Mouse (Mus musculus) cerebellum, postnatal 14 days (tissue): ENCODE results near the gene Gm8122.
"Not testable (repeated sequence)": the region's sequence is repeated elsewhere in the genome, so short reads cannot be mapped to it uniquely, and the experiment has no call there.

Source experiments
- DNase-seq, 2 experiments: peaks; one replicate each; pipeline ENCODE4 v3.0.0; 2021; ENCODE audit warnings: mixed read lengths in 2 of 2

Gene Gm8122

GRCm38 (mm10) chr14:43235204-43235603 is at the start of gene Gm8122:
Gm8122 (minus strand) TSS chr14:43235304.
- not testable (repeated sequence) for DNase-seq

DNA sequence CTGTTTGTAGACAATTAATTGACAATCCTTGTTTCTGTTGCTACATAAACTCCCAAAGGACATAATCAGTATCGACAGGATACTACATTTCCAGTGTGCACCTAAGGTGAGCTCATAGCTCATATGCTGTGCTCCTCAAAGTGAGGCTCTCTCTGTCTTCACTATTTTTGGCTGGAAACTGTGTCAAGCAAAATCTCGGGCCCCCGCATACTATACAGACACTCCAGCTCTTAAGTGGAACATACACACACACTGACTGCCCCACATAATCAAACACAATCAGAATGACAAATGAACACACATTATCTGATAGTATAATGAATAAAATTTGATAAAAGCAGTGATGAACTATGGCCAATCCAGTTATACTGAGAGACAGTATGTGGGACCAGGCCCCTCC is 43.6 kb upstream of the Gm8122 start:
- peak in 1 of 2 experiments; percentile 7 for DNase-seq

DNA sequence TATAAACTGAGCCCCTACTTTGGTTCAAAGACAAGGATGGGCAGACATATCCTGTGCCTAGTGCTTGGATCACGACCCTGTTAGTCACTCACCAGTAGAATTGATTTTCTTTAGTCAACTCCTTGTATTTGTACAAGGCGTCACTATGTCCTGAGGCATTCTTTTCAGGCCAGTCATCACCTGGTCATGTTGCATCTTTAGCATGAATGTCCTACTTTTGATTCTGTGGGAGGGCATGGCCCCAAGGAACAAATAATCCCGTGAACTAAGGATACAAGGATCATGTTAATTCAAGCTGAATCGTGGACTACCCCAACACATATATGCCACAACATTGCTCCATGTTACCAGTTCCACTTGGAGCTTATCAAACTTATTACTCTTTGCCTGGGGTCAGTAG is 43.0 kb upstream of the Gm8122 start:
- DNase-seq = peak in 1 of 2 experiments; percentile 4

DNA sequence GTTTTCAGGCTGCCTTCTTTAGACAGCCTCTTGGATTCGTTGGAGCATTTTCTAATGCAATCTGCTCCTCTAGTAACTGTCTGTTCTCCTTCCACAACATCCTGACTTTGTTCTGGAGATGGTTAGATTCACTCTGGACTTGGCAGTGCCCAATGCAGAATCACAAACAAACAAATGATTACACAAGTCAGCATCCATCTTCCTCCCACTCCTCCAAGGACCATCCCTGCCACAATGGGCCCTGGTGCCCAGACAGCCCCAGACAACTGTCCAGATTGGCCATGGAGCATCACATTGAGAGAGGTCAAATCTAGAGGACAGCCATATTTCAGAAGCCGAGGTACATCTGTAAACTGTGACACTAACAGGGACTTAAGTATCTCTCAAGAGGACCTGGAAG is 42.4 kb upstream of the Gm8122 start:
- not testable (repeated sequence) for DNase-seq

GRCm38 (mm10) chr14:43275752-43276151 is 40.6 kb upstream of the Gm8122 start:
- DNase-seq = peak in 1 of 2 experiments; percentile 2

- DNase-seq = peak in 1 of 2 experiments; percentile 4
Observed at GRCm38 (mm10) chr14:43274986-43275511, 39.9 kb upstream of the Gm8122 start, which contains the start of gene Gm9732. Gm9732 (plus strand) TSS chr14:43275036.

GRCm38 (mm10) chr14:43273161-43273560 is 38.1 kb upstream of the Gm8122 start:
- peak in 1 of 2 experiments; percentile 4 for DNase-seq

DNA sequence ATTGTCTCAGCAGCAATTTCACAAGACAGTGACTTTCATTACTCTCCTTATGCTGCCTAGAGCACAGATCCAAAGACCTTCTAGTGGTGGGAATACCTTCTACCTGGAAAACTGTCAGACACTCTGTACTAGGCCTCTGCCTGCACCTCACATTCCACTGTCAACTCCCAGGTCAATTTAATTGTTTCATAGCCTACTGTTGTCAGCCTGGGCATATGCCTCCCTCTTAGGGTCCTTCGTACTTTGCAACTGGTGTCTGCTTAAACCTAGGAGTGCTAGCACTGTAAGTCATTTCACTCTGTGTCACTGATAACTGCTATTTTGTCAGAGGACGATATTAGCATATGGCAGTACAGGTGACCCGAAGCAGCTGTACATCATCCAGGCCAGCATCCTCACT is 34.1 kb upstream of the Gm8122 start:
- not testable (repeated sequence) for DNase-seq

- DNase-seq = not testable (repeated sequence)
Observed at GRCm38 (mm10) chr14:43268521-43269084, 33.5 kb upstream of the Gm8122 start.

- DNase-seq = not testable (repeated sequence)
Observed at GRCm38 (mm10) chr14:43263421-43263820, 28.3 kb upstream of the Gm8122 start.

DNA sequence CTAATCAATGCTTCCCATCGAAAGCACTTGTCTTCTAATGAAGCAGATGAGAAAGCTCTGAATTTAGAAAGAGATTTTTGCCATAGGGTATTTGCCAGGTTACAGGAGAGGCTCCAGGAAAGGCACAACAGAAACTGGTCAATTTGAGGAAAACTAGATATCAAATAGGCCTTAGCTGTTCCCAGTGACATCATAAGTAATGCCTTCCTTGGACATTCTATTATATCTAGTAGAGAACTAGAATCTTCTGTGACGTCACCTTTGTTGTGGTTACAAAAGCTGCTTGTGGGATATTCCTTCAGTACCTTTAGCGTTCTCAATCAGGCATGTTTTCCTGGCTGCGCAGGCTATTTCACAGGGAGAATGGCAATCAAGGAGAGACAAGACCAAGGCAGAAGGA is 23.2 kb upstream of the Gm8122 start, which contains the start of gene Gm8126:
Gene Gm8126 (plus strand): TSS at position 301 of the 400 bp plus-strand sequence.
- not testable (repeated sequence) for DNase-seq

GRCm38 (mm10) chr14:43256511-43256910 is 21.4 kb upstream of the Gm8122 start:
- DNase-seq = not testable (repeated sequence)

GRCm38 (mm10) chr14:43250549-43251253 is 15.6 kb upstream of the Gm8122 start:
- not testable (repeated sequence) for DNase-seq

DNA sequence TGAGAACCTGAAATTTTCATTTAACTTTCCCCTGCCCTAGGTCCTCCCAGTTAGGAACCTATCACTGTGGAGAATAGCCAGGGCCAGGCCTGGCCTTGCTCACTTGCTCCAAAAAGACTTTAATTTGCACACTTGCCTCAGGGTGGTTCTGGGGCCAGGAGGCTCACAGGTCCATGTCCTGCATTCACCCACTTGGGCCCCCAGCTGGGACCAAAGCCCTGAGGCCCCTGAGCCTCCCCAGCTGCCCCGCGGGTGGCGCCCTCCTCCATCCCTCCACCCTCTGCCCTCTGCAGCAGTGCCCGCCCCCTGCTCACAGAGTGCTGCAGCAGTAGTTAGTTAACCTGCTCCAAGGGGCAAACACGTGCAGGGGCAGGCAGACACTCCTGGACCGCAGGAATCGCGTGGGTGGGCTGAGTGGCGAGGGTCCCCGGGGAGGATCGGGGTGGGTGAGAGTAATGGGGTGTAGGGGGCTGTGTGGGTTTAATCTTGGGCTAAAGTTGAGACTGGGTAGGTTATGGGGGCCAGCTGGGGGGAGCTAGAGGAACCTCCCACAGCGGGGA is 14.6 kb upstream of the Gm8122 start:
- DNase-seq = peak in 1 of 2 experiments; percentile 11

- DNase-seq = not testable (repeated sequence)
Observed at GRCm38 (mm10) chr14:43237769-43238168, 2.7 kb upstream of the Gm8122 start.
